Mouse (Mus musculus) embryonic facial prominence, embryonic 13.5 days (tissue): ENCODE data around the gene Arl2. TPM values are rescaled to one million over a fixed set of nuclear protein-coding genes. Genes with fewer than 3 reads are reported as not detected.
A peak's percentile ranks its signal among the peaks of the same experiment; 100 is the strongest.
"Not testable (repeated sequence)": the region's sequence is repeated elsewhere in the genome, so short reads cannot be mapped to it uniquely, and the experiment has no call there.

Source experiments
- ATAC-seq: fragments of 200-750 bp; cut with Nextera tagmentation; 2 replicates; pipeline ENCODE4 v1.8.0; 2017; ENCODE audit warnings: low read depth; ENCODE audit not compliant: insufficient number of reproducible peaks, insufficient read depth, low FRiP score, low TSS enrichment
- H3K27ac ChIP-seq: fragments of 300-500 bp; sonication (generic); 2 replicates; pipeline ENCODE4 v1.5.1; 2015; ENCODE audit warnings: moderate library complexity, mild to moderate bottlenecking, inconsistent platforms
- H3K27me3 ChIP-seq: fragments of 300-500 bp; sonication (generic); 2 replicates; pipeline ENCODE4 v1.6.1; 2015; ENCODE audit warnings: mild to moderate bottlenecking, inconsistent platforms
- H3K36me3 ChIP-seq: fragments of 300-500 bp; sonication (generic); 2 replicates; pipeline ENCODE4 v1.6.1; 2015; ENCODE audit warnings: mild to moderate bottlenecking, inconsistent platforms
- H3K4me1 ChIP-seq: fragments of 300-500 bp; sonication (generic); 2 replicates; pipeline ENCODE4 v1.6.1; 2015; ENCODE audit warnings: inconsistent platforms
- H3K4me2 ChIP-seq: fragments of 300-500 bp; sonication (generic); 2 replicates; pipeline ENCODE4 v1.6.1; 2015; ENCODE audit warnings: moderate library complexity, mild to moderate bottlenecking, inconsistent platforms
- H3K4me3 ChIP-seq: fragments of 300-500 bp; sonication (generic); 2 replicates; pipeline ENCODE4 v1.5.1; 2015; ENCODE audit warnings: mild to moderate bottlenecking, inconsistent platforms
- H3K9ac ChIP-seq: fragments of 300-500 bp; sonication (generic); 2 replicates; pipeline ENCODE4 v1.6.1; 2015; ENCODE audit warnings: mild to moderate bottlenecking, inconsistent platforms
- H3K9me3 ChIP-seq: fragments of 300-500 bp; sonication (generic); 2 replicates; pipeline ENCODE4 v1.6.1; 2016; ENCODE audit warnings: inconsistent platforms
- WGBS: fragments of 180-500 bp; shearing (Covaris S2); methylation state at CpG from one replicate; pipeline ENCODE4 v1.1.7; 2015; ENCODE audit warnings: mixed read lengths; 5-methylcytosine and 5-hydroxymethylcytosine counted together
- polyA plus RNA-seq: library from polyadenylated mRNA; unstranded; fragments of >200 nt; fragmentation: Nextera tagmentation; extraction: Ambion mirVana; gene quantifications from 2 replicates; pipeline ENCODE4 v1.2.1, GENCODE M21; 2015

The Arl2 gene
- polyA plus RNA-seq, 1 experiment from 2014 or later, result 110 TPM

DNA sequence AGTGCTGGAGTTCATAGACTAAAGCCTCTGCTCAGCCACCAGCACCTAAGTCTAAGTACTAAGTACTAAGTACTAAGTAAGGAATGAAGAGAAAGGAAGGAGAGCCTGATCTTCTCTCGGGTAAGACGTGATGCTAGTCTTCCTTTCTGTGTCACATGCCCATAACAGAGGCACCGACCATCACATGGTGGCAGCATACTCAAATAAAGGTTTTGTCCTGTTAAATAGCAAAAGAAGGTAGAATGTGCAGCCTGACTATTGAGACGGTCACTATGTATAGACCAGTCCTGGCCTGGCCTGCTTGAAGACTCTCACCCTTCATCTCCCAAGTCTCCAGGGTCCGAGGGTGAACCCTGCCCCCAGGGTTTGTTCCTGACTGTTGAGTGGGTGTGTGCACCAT lies 3.5 kb upstream of the Arl2 start:
- Histone ChIP-seq H3K9me3 (no peaks in the 10 kb centered on the region), H3K36me3 (no peaks in the 10 kb centered on the region), H3K27me3 (no peaks in the 10 kb centered on the region), H3K4me1 (peaks cover 5% of the 10 kb centered on the region), H3K9ac (no peak overlapping the region), H3K4me3 (no peak overlapping the region), H3K27ac (no peak overlapping the region), H3K4me2 (no peak overlapping the region)
- no peak for ATAC-seq
- 80% methylated on average over 5 of the region's 5 CpGs for WGBS

DNA sequence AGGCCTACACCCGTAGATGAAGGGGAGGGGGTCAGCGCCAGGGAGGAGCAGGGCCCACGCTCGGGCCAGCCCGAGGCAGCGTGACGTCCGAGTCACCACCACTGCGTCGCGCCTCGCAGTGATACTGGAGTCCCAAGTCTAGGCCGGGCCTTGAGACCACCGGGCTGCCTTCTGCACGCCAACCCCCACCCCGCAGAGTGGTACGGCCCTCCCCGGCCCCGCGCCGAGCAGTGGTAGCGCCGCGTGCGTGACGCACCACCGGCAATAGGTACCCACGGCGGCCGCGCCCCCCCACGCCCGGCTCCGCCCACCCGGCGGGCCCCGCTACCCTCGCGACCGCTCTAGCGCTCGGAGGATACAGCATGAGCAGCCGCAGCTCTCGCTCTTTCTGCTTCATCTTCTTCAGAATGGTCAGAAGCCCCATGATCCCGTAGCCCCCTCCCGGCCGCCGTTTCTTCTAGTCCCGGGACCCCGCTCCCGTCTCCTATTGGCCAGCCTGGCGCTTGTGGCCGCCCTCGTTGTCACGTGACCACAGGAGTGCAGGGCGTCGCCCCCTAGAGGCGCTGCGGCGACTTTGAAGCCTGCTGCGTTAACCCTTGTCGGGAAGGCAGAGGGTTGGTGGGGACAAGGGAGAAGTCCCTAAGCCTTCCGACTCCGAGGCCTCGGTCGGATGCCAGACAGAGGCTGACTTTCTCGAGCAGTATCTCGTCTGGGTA lies 512 bp downstream of the Arl2 start, which contains the start of gene Batf2:
TSS of gene Batf2 (plus strand) at position 306 of the 716 bp plus-strand sequence.
- peak; percentile 90 for ATAC-seq
- Histone ChIP-seq H3K36me3 (peaks cover 20% of the 10 kb centered on the region), H3K9ac (peak within 1 kb of the TSS; percentile 86), H3K4me2 (peak within 1 kb of the TSS; percentile 78), H3K4me1 (peaks cover 10% of the 10 kb centered on the region), H3K4me3 (peak within 1 kb of the TSS; percentile 67), H3K9me3 (no peaks in the 10 kb centered on the region), H3K27ac (peak within 1 kb of the TSS; percentile 97), H3K27me3 (no peaks in the 10 kb centered on the region)
- under 1% methylated on average over 67 of the region's 68 CpGs for WGBS

DNA sequence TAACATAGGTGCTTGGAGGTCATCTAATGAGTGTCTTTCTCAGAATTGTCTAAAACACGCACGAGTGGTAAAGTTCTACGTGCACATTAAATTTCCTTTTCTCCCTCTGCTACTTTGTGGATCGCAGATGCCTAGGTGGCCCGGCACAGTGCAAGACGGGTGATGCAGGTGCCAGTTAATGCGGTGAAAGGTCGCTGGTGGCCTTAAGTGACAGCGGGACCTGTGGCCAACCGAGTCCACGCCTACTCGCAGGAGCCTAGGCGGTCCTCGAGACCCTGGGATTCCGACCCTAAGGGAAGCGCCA lies 1.0 kb downstream of the Arl2 start:
- Histone ChIP-seq H3K9ac (peak overlapping the region; percentile 86), H3K27me3 (no peaks in the 10 kb centered on the region), H3K36me3 (peaks cover 25% of the 10 kb centered on the region), H3K4me2 (peak overlapping the region; percentile 78), H3K4me3 (peak overlapping the region; percentile 67), H3K9me3 (no peaks in the 10 kb centered on the region), H3K4me1 (peaks cover 10% of the 10 kb centered on the region), H3K27ac (peak overlapping the region; percentile 97)
- ATAC-seq, result no peak
- WGBS, result 8% methylated on average over 16 of the region's 16 CpGs

DNA sequence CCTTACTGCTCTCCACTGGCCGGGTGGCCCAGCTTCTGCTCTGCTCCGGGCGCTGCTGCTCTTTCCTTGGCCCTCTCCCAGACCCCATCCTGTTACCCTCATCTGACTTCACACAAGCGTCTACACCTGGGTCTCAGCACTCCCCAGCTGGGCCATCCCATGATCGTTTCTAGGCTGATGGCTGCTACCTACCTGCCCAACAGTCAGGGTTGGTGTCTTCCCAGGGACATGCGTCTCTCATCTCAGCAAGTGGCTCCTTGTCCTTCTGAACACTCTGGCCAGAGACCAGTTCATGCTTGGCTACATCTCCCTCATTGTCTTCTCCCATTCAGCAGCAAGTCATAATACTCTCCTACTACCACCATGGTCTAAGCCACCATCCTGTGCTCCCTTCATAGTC lies 1.6 kb downstream of the Arl2 start:
- Histone ChIP-seq H3K4me2 (peak overlapping the region; percentile 78), H3K9me3 (no peaks in the 10 kb centered on the region), H3K27me3 (no peaks in the 10 kb centered on the region), H3K4me3 (peak overlapping the region; percentile 67), H3K27ac (no peak overlapping the region), H3K4me1 (peaks cover 10% of the 10 kb centered on the region), H3K9ac (peak overlapping the region; percentile 86), H3K36me3 (peaks cover 31% of the 10 kb centered on the region)
- no peak for ATAC-seq
- WGBS, result 93% methylated on average over 6 of the region's 6 CpGs

DNA sequence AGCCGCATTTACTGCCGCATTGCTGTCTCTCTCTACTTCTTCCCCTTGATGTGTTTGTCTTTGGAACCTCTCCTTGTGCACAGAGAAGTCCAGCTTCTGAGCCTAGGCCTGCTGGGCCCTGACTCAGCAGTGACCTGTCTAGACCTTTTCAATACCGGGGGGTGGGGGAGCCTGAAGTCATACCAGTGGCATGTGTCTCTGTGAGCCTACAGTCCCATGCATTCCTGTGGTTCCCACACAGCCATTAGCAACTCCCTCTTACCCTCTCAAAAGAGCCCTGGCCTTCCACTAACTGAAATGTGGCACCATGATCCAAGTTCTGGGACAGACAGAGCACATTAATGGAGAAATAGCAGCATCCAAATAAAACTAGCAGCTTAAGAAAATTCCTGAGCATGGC lies 5.0 kb downstream of the Arl2 start:
- Histone ChIP-seq H3K4me1 (peaks cover 10% of the 10 kb centered on the region), H3K4me3 (no peak overlapping the region), H3K27me3 (no peaks in the 10 kb centered on the region), H3K9me3 (no peaks in the 10 kb centered on the region), H3K9ac (0 out of 2 replicates have a peak overlapping the region, but pooled peaks have one; percentile 32), H3K27ac (no peak overlapping the region), H3K36me3 (peaks cover 38% of the 10 kb centered on the region), H3K4me2 (no peak overlapping the region)
- WGBS, result 85% methylated on average over 3 of the region's 3 CpGs
- no peak for ATAC-seq

DNA sequence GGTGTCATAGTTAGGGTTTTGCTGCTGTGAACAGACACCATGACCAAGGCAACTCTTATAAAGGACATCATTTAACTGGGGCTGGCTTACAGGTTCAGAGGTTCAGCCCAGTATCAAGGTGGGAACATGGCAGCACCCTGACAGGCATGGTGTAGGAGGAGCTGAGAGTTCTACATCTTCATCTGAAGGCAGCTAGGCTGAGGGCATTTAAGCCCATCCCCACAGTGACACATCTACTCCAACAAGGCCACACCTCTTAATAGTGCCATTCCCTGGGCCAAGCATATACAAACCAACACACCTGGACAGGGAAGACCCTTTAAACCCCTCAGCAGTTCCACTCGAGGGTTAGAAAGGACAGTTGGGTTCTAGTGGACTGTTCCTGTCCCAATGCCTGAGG lies 8.2 kb downstream of the Arl2 start:
- H3K27me3 ChIP-seq, H3K4me1 ChIP-seq, H3K27ac ChIP-seq, ATAC-seq, H3K4me2 ChIP-seq, H3K4me3 ChIP-seq, H3K9me3 ChIP-seq, H3K9ac ChIP-seq: not testable (repeated sequence)
- WGBS, result 55% methylated on average over 1 of the region's 1 CpGs
- H3K36me3 ChIP-seq, result peaks cover 38% of the 10 kb centered on the region

DNA sequence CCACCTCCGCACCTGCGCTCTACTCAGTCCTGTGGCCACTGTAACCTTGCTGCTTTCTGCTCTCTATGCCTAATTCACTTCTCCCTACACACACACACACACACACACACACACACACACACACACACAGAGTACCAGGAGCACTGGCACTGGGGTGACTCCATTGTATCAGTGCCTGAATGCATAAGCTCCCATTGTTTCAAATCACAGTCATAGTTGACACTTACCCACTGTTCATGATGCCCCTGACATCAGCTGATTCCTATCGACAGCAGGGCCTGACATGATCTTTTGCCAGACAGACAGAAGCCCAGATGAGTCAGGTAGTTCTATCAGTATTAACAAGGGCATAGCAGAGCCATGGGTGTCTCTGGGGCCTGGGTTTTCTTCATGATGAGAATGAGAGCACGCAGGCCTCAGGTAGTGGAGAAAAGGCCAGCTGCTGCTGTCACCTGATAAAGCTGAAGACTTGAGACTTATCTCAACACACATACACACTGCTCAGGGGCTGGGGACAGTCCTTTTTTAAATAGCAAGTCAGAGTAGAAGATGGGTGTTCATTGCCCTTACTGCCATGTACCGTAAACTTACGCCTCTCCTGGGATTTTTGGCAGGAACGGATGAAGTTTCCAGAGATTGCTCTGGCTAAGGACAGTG lies 9.0 kb downstream of the Arl2 start:
- ATAC-seq, result no peak
- H3K4me2 ChIP-seq, result no peak overlapping the region
- H3K36me3 ChIP-seq, result peaks cover 33% of the 10 kb centered on the region
- peaks cover 6% of the 10 kb centered on the region for H3K4me1 ChIP-seq
- no peak overlapping the region for H3K9ac ChIP-seq
- no peak overlapping the region for H3K4me3 ChIP-seq
- 80% methylated on average over 7 of the region's 7 CpGs for WGBS
- no peaks in the 10 kb centered on the region for H3K9me3 ChIP-seq
- no peak overlapping the region for H3K27ac ChIP-seq
- no peaks in the 10 kb centered on the region for H3K27me3 ChIP-seq

DNA sequence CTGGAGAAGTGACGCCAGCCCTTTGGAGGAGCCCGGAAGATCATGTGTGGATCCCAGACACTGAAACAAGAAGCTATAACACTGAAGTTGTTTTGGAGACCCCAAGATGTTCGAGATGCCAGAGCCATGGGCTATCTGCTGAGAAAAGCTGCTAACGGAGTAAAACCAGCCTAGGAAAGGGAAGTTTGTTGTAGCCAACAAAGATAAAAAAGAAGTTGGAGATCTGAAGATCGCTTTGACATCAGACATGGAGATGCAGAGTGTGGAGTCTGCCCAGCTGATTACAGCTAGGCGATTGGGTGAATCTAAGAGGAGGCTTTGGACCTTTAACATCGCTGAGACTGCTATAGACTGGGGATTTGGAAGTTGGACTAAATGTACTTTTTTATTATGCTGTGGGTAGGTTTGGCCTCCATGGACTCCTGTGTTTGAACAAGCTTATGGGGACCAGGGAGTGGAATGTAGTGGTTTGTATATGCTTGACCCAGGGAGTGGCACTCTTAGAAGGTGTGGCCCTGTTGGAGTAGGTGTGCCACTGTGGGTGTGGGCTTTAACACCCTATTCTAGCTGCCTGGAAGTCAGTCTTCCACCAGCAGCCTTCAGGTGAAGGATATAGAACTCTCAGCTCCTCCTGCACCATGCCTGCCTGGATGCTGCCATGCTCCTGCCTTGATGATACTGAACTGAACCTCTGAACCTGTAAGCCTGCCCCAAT lies 10.8 kb downstream of the Arl2 start:
- not testable (repeated sequence) for ATAC-seq, H3K27me3 ChIP-seq, H3K9me3 ChIP-seq, H3K9ac ChIP-seq, H3K27ac ChIP-seq, H3K4me2 ChIP-seq, H3K4me1 ChIP-seq, H3K4me3 ChIP-seq
- peaks cover 15% of the 10 kb centered on the region for H3K36me3 ChIP-seq
- 81% methylated on average over 7 of the region's 7 CpGs for WGBS

DNA sequence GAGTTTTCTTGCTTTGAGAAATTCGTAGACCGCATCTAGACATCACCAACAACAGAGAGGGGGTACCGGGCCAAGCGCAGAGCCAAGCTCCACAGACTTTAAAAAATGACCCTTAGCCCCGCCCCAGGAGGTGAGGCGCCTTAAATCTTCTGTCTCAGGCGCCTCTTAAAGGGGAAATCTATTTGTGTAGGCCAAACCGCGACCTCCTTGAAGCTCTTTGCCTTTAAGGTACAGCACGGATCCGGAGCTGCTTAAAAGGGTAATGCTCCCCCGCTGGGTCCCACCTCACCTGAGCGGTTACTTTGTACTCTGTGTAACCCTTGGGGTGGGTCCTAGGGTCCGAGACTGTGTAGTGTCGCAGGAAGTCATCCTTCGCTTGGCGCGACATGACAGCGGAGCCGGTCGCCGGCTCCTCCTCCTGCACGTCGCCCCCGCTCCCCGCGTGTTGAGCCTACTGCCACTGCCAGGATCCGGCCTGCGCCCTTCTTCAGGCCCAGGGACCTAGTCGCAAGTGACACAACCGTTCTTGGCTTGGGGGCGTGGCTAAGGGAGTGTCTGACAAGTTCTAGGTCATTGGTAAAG lies 13.5 kb downstream of the Arl2 start, which contains the start of gene Snx15:
TSS of gene Snx15 (minus strand) at position 545 of the 582 bp plus-strand sequence.
- ATAC-seq, result peak; percentile 90
- no peaks in the 10 kb centered on the region for H3K9me3 ChIP-seq
- H3K4me2 ChIP-seq, result peak within 1 kb of the TSS; percentile 61
- H3K27ac ChIP-seq, result peak within 1 kb of the TSS; percentile 94
- peaks cover 16% of the 10 kb centered on the region for H3K4me1 ChIP-seq
- WGBS, result under 1% methylated on average over 32 of the region's 32 CpGs
- H3K36me3 ChIP-seq, result peaks cover 4% of the 10 kb centered on the region; the same call in 1 of the 2 replicates
- H3K4me3 ChIP-seq, result peak within 1 kb of the TSS; percentile 59
- H3K27me3 ChIP-seq, result no peaks in the 10 kb centered on the region
- H3K9ac ChIP-seq, result peak within 1 kb of the TSS; percentile 74

DNA sequence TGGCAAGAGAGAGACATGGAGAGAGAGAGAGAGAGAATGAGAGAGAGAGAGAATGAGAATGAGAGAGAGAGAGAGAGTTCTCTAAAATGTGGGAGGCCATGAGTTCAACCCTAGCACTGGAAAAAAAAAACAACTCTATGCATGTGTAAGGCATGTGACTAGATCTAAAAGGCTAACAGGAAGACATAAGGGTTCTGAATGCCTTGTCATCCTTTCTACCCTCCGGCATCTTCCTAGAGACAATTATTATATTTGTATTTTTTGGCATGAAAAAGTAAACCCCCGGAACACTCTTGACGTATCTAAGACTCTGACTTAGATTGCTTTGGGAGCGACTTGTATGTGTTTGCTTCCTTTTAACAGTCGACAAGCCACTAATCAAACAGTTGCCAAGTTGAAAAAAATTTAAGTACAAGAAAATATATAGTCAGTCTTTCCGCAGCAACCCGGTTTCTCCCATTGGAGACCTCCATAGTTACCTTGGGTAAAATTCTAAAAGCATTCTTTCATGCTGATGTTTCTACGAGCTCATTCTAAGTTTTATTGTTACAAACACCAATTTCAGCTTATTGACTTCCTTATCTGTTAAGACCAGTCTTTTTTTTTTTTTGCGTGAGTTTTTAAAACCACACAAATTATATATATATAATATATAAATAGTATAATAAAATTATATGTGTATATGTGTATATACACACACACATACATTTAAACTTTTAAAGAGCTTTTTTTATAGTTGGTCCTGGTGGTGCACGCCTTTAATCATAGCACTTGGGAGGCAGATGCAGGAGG lies 14.4 kb downstream of the Arl2 start:
- peak overlapping the region; percentile 94 for H3K27ac ChIP-seq
- peaks cover 9% of the 10 kb centered on the region; the same call in 1 of the 2 replicates for H3K36me3 ChIP-seq
- H3K27me3 ChIP-seq, result no peaks in the 10 kb centered on the region
- H3K4me1 ChIP-seq, result peaks cover 16% of the 10 kb centered on the region
- no peaks in the 10 kb centered on the region for H3K9me3 ChIP-seq
- H3K4me3 ChIP-seq, result peak overlapping the region; percentile 59
- no peak for ATAC-seq
- H3K9ac ChIP-seq, result peak overlapping the region; percentile 74; the same call in 1 of the 2 replicates
- 73% methylated on average over 10 of the region's 10 CpGs for WGBS
- peak overlapping the region; percentile 61 for H3K4me2 ChIP-seq

DNA sequence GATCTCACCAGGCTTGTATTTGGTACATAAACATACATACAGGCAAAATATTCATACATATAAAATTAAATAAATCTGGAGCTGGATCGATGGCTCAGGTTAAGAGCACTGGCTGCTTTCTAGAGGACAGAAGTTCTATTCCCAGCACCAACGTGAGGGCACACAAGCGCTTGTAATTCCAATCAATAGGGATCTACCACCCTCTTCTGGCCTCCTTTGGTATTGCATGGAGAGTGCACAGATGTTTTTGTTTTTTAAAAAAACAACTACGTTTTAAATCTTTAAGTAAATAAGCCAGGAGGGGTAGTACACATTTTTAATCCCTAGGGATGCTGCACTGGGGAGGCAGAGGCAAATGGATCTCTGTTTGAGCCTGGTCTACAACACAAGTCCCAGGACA lies 15.1 kb downstream of the Arl2 start:
- no peak overlapping the region for H3K4me3 ChIP-seq
- H3K4me2 ChIP-seq, result no peak overlapping the region
- no peak overlapping the region for H3K9ac ChIP-seq
- peaks cover 16% of the 10 kb centered on the region for H3K4me1 ChIP-seq
- peaks cover 12% of the 10 kb centered on the region for H3K36me3 ChIP-seq
- no peak overlapping the region for H3K27ac ChIP-seq
- ATAC-seq, result no peak
- no peaks in the 10 kb centered on the region for H3K27me3 ChIP-seq
- H3K9me3 ChIP-seq, result no peaks in the 10 kb centered on the region
- 21% methylated on average over 4 of the region's 4 CpGs for WGBS
